Mouse (Mus musculus) bone marrow macrophage, adult 2 months (primary cell): ENCODE results near the gene Rnf40.

ENCODE experiments used
- CTCF ChIP-seq: IDR thresholded peaks from 2 replicates; pipeline ENCODE4 v1.5.1; 2012; ENCODE audit warnings: low read depth, mild to moderate bottlenecking, low read length, moderate library complexity
- POLR2A ChIP-seq: IDR thresholded peaks from 2 replicates; pipeline ENCODE4 v1.6.1; 2012; ENCODE audit warnings: mild to moderate bottlenecking, low read depth, low read length, borderline replicate concordance

- no peak for TF ChIP-seq CTCF
- TF ChIP-seq POLR2A = no peak
Observed at GRCm38 (mm10) chr7:127573503-127574008, 15.0 kb upstream of the Rnf40 start.
